Mouse (Mus musculus): Measurements from ENCODE around the gene Vmn2r69. TPM values are rescaled to one million over a fixed set of nuclear protein-coding genes. Genes with fewer than 3 reads are reported as not detected.

Gene Vmn2r69
- not detected for total RNA-seq (2022)

DNA sequence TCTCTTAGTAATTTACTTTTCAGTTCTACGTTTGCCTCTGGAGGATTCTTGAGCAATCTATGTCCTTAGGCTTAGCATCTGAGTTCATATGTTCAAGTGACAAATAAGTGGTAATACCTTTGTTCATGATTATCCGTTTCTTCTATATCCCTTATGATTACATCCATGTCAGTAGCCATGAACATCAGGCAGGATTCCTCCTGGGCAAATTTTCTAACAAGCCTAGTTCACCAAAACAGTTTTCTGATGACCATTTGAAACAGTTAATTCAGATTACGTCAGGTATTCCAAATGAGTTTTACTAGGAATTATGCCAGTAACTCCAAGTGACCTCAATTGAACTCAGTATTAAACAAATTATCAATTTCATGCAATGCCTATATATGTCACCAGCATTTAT lies at the start of gene Vmn2r69:
TSS of gene Vmn2r69 (minus strand) at position 101 of the 400 bp plus-strand sequence.
- DNase-seq (ENCODE audit: low spot score), result no peak

Other genes starting within 250 kb of the Vmn2r69 start
- gene Vmn2r68, start 178.1 kb downstream of the Vmn2r69 start, total RNA-seq (2022), result not detected
- not detected for gene Vmn2r71, start 147.2 kb upstream of the Vmn2r69 start, total RNA-seq (2022)
- gene Vmn2r70, start 153.3 kb upstream of the Vmn2r69 start, total RNA-seq (2022), result not detected